Mouse (Mus musculus) hindbrain, postnatal 0 days (tissue): ENCODE results near the gene Rbm28. TPM values are rescaled to one million over a fixed set of nuclear protein-coding genes. Genes with fewer than 3 reads are reported as not detected.

Experiments
- ATAC-seq: fragments of 200-750 bp; cut with Nextera tagmentation; 2 replicates; pipeline ENCODE4 v1.8.0; 2017; ENCODE audit warnings: mild to moderate bottlenecking, moderate TSS enrichment, moderate library complexity
- DNase-seq: peaks from one replicate; pipeline ENCODE4 v3.0.0-alpha.2; 2015; ENCODE audit warnings: low spot score
- H3K27ac ChIP-seq: fragments of 300-500 bp; sonication (generic); 2 replicates; pipeline ENCODE4 v1.5.1; 2014; ENCODE audit warnings: mild to moderate bottlenecking
- H3K27me3 ChIP-seq: fragments of 300-500 bp; sonication (generic); 2 replicates; pipeline ENCODE4 v1.6.1; 2014; ENCODE audit warnings: low read length, mixed read lengths; ENCODE audit not compliant: insufficient read depth
- H3K36me3 ChIP-seq: fragments of 300-500 bp; sonication (generic); 2 replicates; pipeline ENCODE4 v1.6.1; 2014; ENCODE audit warnings: low read length, mixed read lengths; ENCODE audit not compliant: insufficient read depth
- H3K4me1 ChIP-seq: fragments of 300-500 bp; sonication (generic); 2 replicates; pipeline ENCODE4 v1.6.1; 2014; ENCODE audit warnings: antibody characterized with exemption, low read length, mixed read lengths; ENCODE audit not compliant: insufficient read depth
- H3K4me2 ChIP-seq: fragments of 300-500 bp; sonication (generic); 2 replicates; pipeline ENCODE4 v1.6.1; 2014; ENCODE audit warnings: low read depth, mild to moderate bottlenecking, low read length, moderate library complexity, mixed read lengths
- H3K4me3 ChIP-seq: fragments of 300-500 bp; sonication (generic); 2 replicates; pipeline ENCODE4 v1.5.1; 2014; ENCODE audit warnings: low read length
- H3K9ac ChIP-seq: fragments of 300-500 bp; sonication (generic); replicated peaks from 2 replicates; pipeline ENCODE4 v1.6.1; 2014; ENCODE audit warnings: mild to moderate bottlenecking, low read length, moderate library complexity, mixed read lengths
- H3K9me3 ChIP-seq: fragments of 300-500 bp; sonication (generic); 2 replicates; pipeline ENCODE4 v1.6.1; 2016; ENCODE audit warnings: low read length, mixed read lengths
- CTCF ChIP-seq: IDR thresholded peaks from 2 replicates; pipeline ENCODE4 v1.5.1; 2016; ENCODE audit warnings: antibody characterized with exemption, control low read depth, low read depth
- WGBS: fragments of 180-500 bp; shearing (Covaris S2); extraction: QIAGEN DNeasy Blood & Tissue Kit; methylation state at CpG from one replicate; pipeline ENCODE4 v1.1.7; 2014; 5-methylcytosine and 5-hydroxymethylcytosine counted together
- polyA plus RNA-seq: library from polyadenylated mRNA; unstranded; fragments of >200 nt; fragmentation: Nextera tagmentation; extraction: Ambion mirVana; gene quantifications from 2 replicates; pipeline ENCODE4 v1.2.1, GENCODE M21; 2015
- total RNA-seq: library from RNA; depleted of rRNA; stranded (reverse); fragments of >200 nt; gene quantifications from 2 replicates; pipeline ENCODE4 v1.2.3, GENCODE M21; 2014

Rbm28 gene
- total and polyA plus RNA-seq, 2 experiments from 2014 or later, result 16.3 to 18.8 TPM

- H3K27me3 ChIP-seq, result no peaks in the 10 kb centered on the region
These were observed 29.4 kb upstream of the Rbm28 start for GRCm38 (mm10) chr6:29193961-29194750.

GRCm38 (mm10) chr6:29187936-29188335 lies 23.1 kb upstream of the Rbm28 start:
- H3K27ac ChIP-seq, result no peak overlapping the region
- no peak for TF ChIP-seq CTCF
- H3K36me3 ChIP-seq, result no peaks in the 10 kb centered on the region
- ATAC-seq (no peak), DNase-seq (no peak)
- H3K4me3 ChIP-seq, result no peak overlapping the region
- H3K4me1 ChIP-seq, result no peaks in the 10 kb centered on the region
- H3K27me3 ChIP-seq, result no peaks in the 10 kb centered on the region
- H3K9me3 ChIP-seq, result no peaks in the 10 kb centered on the region
- WGBS, result 67% methylated on average over 1 of the region's 1 CpGs
- H3K9ac ChIP-seq, result no peak overlapping the region
- no peak overlapping the region for H3K4me2 ChIP-seq

More at GRCm38 (mm10) chr6:29193961-29194750, 29.4 kb upstream of the Rbm28 start:
- no peaks in the 10 kb centered on the region for H3K36me3 ChIP-seq
- H3K27ac ChIP-seq, result no peak overlapping the region
- 77% methylated on average over 15 of the region's 15 CpGs for WGBS
- no peak overlapping the region for H3K9ac ChIP-seq
- no peak for ATAC-seq
- no peak overlapping the region for H3K4me3 ChIP-seq
- H3K4me2 ChIP-seq, result no peak overlapping the region
- DNase-seq, result no peak
- no peak for TF ChIP-seq CTCF
- no peaks in the 10 kb centered on the region for H3K9me3 ChIP-seq
- 0 out of 2 replicates have a peak, but pooled peaks cover 5% of the 10 kb centered on the region for H3K4me1 ChIP-seq

- Histone ChIP-seq H3K4me3 (peak overlapping the region; percentile 71), H3K4me1 (no peaks in the 10 kb centered on the region), H3K27me3 (no peaks in the 10 kb centered on the region), H3K9me3 (no peaks in the 10 kb centered on the region), H3K4me2 (peak overlapping the region; percentile 74), H3K36me3 (0 out of 2 replicates have a peak, but pooled peaks cover 8% of the 10 kb centered on the region), H3K9ac (no peak overlapping the region; the same call in 1 of the 2 replicates), H3K27ac (peak overlapping the region; percentile 86; the same call in 1 of the 2 replicates)
- DNase-seq (no peak), ATAC-seq (no peak)
- TF ChIP-seq CTCF, result peak; percentile 11; the same call in 1 of the 2 replicates
- 35% methylated on average over 8 of the region's 8 CpGs for WGBS
These were observed 15.0 kb upstream of the Rbm28 start for GRCm38 (mm10) chr6:29179843-29180242.

DNA sequence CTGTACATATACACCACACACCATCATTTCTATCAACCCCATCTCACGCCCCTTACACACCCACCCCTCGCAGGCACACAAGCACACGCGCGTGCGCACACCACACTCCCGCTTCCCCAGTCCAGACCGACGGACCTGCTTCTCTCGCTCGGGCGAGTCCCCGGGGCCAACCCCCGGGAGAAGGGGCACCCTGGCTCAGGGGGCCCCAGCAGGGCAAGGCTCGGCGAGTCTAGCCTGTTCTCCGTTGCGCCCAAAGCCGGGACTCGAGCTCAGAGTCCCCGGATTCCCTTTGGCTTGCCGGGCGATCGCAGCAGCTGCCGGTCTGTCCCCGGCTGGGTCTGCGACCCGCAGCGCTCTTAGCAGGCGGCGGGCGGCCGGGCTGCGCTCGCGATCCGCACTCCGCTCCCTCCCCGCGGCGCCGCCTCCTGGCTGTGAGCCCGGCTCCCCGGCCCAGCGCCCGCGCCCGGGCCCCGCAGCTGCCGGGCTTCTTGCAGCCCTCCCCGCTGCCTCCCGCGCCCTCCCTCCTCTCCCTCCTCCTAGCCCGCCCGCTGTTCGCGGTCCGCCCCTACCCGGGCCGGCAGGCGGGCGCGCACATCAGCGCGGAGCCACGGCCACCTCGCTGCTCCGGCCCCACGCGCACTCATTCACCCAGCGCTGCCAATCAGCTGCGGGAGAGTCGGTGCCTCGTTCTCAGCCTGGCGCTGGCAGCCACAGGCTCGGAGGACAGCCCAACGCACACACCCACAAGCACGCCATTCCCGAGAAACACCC lies 14.3 kb upstream of the Rbm28 start, which contains the start of gene Prrt4:
Prrt4 (minus strand) TSS at position 697 of the 771 bp plus-strand sequence.
- ATAC-seq, result peak; percentile 86
- peak; percentile 85 for DNase-seq
- Histone ChIP-seq H3K9me3 (no peaks in the 10 kb centered on the region), H3K27ac (peak within 1 kb of the TSS; percentile 86), H3K27me3 (no peaks in the 10 kb centered on the region), H3K4me3 (peak within 1 kb of the TSS; percentile 71), H3K4me2 (peak within 1 kb of the TSS; percentile 74), H3K36me3 (peaks cover 8% of the 10 kb centered on the region; the same call in 1 of the 2 replicates), H3K9ac (peak within 1 kb of the TSS; percentile 85), H3K4me1 (no peaks in the 10 kb centered on the region)
- 1% methylated on average over 71 of the region's 79 CpGs for WGBS
- no peak for TF ChIP-seq CTCF

DNA sequence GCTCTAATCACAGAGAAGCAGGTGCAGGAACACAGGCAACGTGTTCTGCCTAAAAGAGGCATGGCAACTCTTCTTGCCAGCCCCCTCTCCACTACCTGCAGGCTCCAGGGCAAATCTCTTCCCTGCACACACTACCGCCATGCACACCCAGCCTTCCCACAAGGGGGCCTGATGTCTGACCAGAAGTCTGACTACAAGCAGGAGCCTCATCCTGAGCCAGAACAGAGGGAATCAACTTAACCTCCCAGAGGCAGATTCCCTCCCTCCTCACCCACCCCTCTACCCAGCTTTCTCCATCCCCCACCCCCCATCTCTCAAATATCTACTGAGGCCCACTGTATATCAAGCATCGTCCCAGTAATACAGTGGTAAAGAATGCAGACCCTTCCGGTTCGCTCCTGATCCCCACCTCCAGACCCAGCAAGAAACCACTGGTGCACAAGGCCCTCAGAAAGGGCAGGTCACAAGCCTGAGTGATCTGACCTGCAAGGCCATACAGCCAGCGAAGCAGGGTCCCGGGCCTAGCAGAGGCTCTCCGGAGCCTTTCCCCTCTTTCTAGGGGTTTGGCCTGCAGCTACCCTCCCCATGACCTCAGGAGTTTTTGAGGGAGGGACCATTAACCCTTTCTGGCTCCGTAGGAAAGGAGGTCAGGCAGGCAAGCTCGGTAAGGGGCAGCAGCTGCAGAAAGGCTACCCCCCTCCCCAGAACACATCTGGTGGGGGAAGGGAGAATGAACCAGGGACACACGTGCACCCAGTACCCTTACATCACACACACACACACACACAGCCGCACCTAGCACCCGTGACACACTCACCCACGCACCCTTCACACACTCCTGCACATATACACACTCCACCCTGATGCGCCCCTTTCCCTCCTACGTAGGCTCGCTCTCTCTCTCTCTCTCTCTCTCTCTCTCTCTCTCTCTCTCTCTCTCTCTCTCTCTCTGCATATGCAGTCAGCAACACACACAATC lies 13.4 kb upstream of the Rbm28 start:
- WGBS, result 19% methylated on average over 17 of the region's 17 CpGs
- peak; percentile 53 for TF ChIP-seq CTCF
- ATAC-seq, result peak; percentile 81

GRCm38 (mm10) chr6:29175113-29175512 lies 10.3 kb upstream of the Rbm28 start:
- Histone ChIP-seq H3K4me1 (peaks cover 8% of the 10 kb centered on the region; the same call in 1 of the 2 replicates), H3K4me2 (no peak overlapping the region), H3K27ac (no peak overlapping the region), H3K36me3 (peaks cover 8% of the 10 kb centered on the region; the same call in 1 of the 2 replicates), H3K27me3 (no peaks in the 10 kb centered on the region; the same call in 1 of the 2 replicates), H3K9ac (no peak overlapping the region), H3K4me3 (no peak overlapping the region), H3K9me3 (no peaks in the 10 kb centered on the region)
- DNase-seq (no peak), ATAC-seq (no peak)
- 86% methylated on average over 3 of the region's 3 CpGs for WGBS
- no peak for TF ChIP-seq CTCF

More for the DNA sequence above, 13.4 kb upstream of the Rbm28 start:
- no peaks in the 10 kb centered on the region for H3K9me3 ChIP-seq
- peak; percentile 34 for DNase-seq
- H3K4me2 ChIP-seq, result peak overlapping the region; percentile 74
- H3K4me1 ChIP-seq, result no peaks in the 10 kb centered on the region
- H3K4me3 ChIP-seq, result peak overlapping the region; percentile 71
- peak overlapping the region; percentile 85 for H3K9ac ChIP-seq
- peak overlapping the region; percentile 86; the same call in 1 of the 2 replicates for H3K27ac ChIP-seq
- H3K27me3 ChIP-seq, result no peaks in the 10 kb centered on the region
- H3K36me3 ChIP-seq, result peaks cover 8% of the 10 kb centered on the region; the same call in 1 of the 2 replicates
